Mouse (Mus musculus) midbrain, embryonic 10.5 days (tissue): Measurements from ENCODE around the gene Dennd4c. TPM values are rescaled to one million over a fixed set of nuclear protein-coding genes. Genes with fewer than 3 reads are reported as not detected.

Source experiments
- polyA plus RNA-seq: library from polyadenylated mRNA; unstranded; fragments of >200 nt; fragmentation: Nextera tagmentation; extraction: Ambion mirVana; gene quantifications from 2 replicates; pipeline ENCODE4 v1.2.1, GENCODE M21; 2016

Dennd4c gene
- polyA plus RNA-seq, 1 experiment from 2014 or later, result 4.2 TPM

Other genes with a start within 250 kb of the Dennd4c start
- not detected in 2 replicates for gene Saxo1, start 190.2 kb upstream of the Dennd4c start, polyA plus RNA-seq
- gene Rraga, start 172.9 kb upstream of the Dennd4c start, polyA plus RNA-seq, result 62.5 and 81.1 TPM in 2 replicates
- 29.1 and 30.7 TPM in 2 replicates for gene Haus6, start 136.5 kb upstream of the Dennd4c start, polyA plus RNA-seq
- gene Plin2, start 78.5 kb upstream of the Dennd4c start, polyA plus RNA-seq, result 76.2 and 79.3 TPM in 2 replicates
- 583 and 651 TPM in 2 replicates for gene Rps6, start 108.9 kb downstream of the Dennd4c start, polyA plus RNA-seq
- gene Acer2, start 125.8 kb downstream of the Dennd4c start, polyA plus RNA-seq, result 5.3 and 7.1 TPM in 2 replicates